Mouse (Mus musculus) intestine, postnatal 0 days (tissue): Measurements from ENCODE around the gene Ntng1. TPM values are rescaled to one million over a fixed set of nuclear protein-coding genes. Genes with fewer than 3 reads are reported as not detected.

Experiments used
- ATAC-seq: fragments of 200-750 bp; cut with Nextera tagmentation; 2 replicates; pipeline ENCODE4 v1.8.0; 2017; ENCODE audit warnings: mild to moderate bottlenecking, moderate TSS enrichment, moderate library complexity
- H3K27ac ChIP-seq: fragments of 300-500 bp; sonication (generic); 2 replicates; pipeline ENCODE4 v1.5.1; 2014; ENCODE audit warnings: mild to moderate bottlenecking, low read depth, low read length, moderate library complexity
- H3K27me3 ChIP-seq: fragments of 300-500 bp; sonication (generic); replicated peaks from 2 replicates; pipeline ENCODE4 v1.6.1; 2014; ENCODE audit warnings: low read length, mixed read lengths; ENCODE audit not compliant: control insufficient read depth, insufficient read depth
- H3K36me3 ChIP-seq: fragments of 300-500 bp; sonication (generic); 2 replicates; pipeline ENCODE4 v1.6.1; 2014; ENCODE audit warnings: mild to moderate bottlenecking, moderate library complexity; ENCODE audit not compliant: control insufficient read depth, insufficient read depth
- H3K4me1 ChIP-seq: fragments of 300-500 bp; sonication (generic); replicated peaks from 2 replicates; pipeline ENCODE4 v1.6.1; 2014; ENCODE audit warnings: antibody characterized with exemption, low read length, mixed read lengths; ENCODE audit not compliant: control insufficient read depth, insufficient read depth
- H3K4me2 ChIP-seq: fragments of 300-500 bp; sonication (generic); replicated peaks from 2 replicates; pipeline ENCODE4 v1.6.1; 2014; ENCODE audit warnings: low read depth, mild to moderate bottlenecking, moderate library complexity
- H3K4me3 ChIP-seq: fragments of 300-500 bp; sonication (generic); 2 replicates; pipeline ENCODE4 v1.5.1; 2014; ENCODE audit warnings: low read depth, low read length
- H3K9ac ChIP-seq: fragments of 300-500 bp; sonication (generic); 2 replicates; pipeline ENCODE4 v1.6.1; 2014; ENCODE audit warnings: mild to moderate bottlenecking, low read depth, low read length
- H3K9me3 ChIP-seq: fragments of 300-500 bp; sonication (generic); 2 replicates; pipeline ENCODE4 v1.6.1; 2016; ENCODE audit warnings: mixed run types; ENCODE audit not compliant: control insufficient read depth
- CTCF ChIP-seq: sonication (generic); IDR thresholded peaks from 2 replicates; pipeline ENCODE4 v1.5.1; 2016; ENCODE audit warnings: low read depth, mild to moderate bottlenecking, control low read depth, antibody characterized with exemption, moderate library complexity
- WGBS: fragments of 180-500 bp; shearing (Covaris S2); extraction: QIAGEN DNeasy Blood & Tissue Kit; methylation state at CpG from one replicate; pipeline ENCODE4 v1.1.7; 2014; 5-methylcytosine and 5-hydroxymethylcytosine counted together
- polyA plus RNA-seq: library from polyadenylated mRNA; unstranded; fragments of >200 nt; fragmentation: Nextera tagmentation; extraction: Ambion mirVana; gene quantifications from 2 replicates; pipeline ENCODE4 v1.2.1, GENCODE M21; 2015

Ntng1 gene
- polyA plus RNA-seq, 1 experiment from 2014 or later, result 0.38 TPM

DNA sequence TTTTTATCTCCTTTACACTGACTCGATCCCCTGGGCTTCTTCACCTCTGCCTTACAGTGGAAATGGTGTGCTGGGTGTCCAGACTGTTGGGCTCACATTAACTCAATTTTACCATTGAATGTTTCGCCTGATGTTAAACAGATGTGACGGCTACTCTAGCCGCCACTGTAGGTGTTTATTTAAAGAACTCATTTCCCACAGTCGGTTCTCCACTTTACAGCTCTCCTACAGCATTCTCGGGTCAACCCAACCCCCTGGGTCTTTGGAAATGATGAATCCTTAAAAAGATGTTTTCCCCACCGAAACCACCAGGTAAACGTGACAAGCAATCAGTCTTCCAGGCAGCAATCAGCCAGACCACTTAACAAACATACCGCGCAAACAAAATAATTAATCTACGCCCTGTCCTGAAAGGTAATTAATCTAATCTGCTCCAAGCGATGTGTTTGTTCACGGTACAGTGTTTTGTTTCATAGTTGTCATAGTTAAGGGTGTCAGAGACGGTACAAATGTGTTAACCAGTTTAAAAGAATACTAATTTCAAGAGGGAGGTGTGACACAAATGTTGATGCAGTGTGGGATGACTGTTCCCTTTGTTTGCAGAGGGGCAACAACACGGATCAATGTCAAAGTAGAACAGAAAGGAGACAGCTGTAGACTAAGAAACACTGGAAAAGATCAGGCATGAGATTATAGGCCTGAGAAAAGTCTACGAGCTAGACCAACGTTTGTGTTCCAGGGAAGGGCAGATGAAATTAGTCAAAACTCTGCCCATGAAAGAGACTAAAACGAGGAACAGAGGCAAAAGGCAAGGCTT is 120.8 kb downstream of the Ntng1 start:
- Histone ChIP-seq H3K4me1 (no peaks in the 10 kb centered on the region), H3K27ac (no peak overlapping the region), H3K4me3 (no peak overlapping the region), H3K27me3 (no peaks in the 10 kb centered on the region), H3K4me2 (no peak overlapping the region), H3K9me3 (no peaks in the 10 kb centered on the region), H3K9ac (no peak overlapping the region), H3K36me3 (no peaks in the 10 kb centered on the region)
- 22% methylated on average over 18 of the region's 18 CpGs for WGBS
- ATAC-seq, result no peak
- no peak for TF ChIP-seq CTCF

DNA sequence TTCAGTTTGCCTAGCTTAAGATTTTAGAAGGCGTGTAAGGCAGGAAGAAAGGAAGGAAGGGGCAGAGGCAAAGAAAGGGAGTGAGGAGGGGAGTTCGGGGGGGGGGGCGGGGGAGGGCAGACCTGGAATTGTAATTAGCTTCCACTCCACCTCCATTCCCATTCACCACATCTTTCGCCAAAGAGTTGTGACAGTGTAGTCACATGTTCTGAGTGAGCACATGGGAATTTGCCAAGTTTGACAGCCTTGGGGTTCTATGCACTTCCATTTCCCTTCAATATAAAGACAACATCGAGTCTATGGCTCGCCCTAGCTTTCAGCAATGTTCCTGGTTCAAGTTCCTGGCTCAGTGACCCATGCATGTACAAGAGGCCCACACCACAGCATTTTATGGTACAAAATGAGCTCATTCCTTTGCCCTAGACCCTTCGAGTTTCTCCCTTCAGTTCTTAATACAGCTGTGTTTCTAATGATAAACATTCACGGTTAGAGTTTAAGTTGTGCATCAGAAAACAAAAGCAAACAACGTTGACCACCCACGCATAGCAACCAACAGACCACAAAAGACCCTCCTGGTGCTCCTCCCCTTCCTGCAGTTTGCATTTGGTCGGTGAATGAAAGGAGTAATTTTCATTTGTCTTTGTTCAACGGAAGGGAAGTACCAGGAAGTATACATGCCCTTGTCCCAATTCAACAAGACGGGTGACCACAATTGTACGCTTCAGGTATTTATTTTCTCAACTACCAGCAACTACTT is 132.8 kb downstream of the Ntng1 start:
- H3K4me1 ChIP-seq, result no peaks in the 10 kb centered on the region
- H3K4me3 ChIP-seq, result no peak overlapping the region
- WGBS, result 81% methylated on average over 14 of the region's 14 CpGs
- no peak overlapping the region for H3K9ac ChIP-seq
- H3K36me3 ChIP-seq, result no peaks in the 10 kb centered on the region
- no peak for TF ChIP-seq CTCF
- no peak for ATAC-seq
- no peak overlapping the region for H3K27ac ChIP-seq
- no peaks in the 10 kb centered on the region for H3K9me3 ChIP-seq
- no peak overlapping the region for H3K4me2 ChIP-seq
- H3K27me3 ChIP-seq, result no peaks in the 10 kb centered on the region

DNA sequence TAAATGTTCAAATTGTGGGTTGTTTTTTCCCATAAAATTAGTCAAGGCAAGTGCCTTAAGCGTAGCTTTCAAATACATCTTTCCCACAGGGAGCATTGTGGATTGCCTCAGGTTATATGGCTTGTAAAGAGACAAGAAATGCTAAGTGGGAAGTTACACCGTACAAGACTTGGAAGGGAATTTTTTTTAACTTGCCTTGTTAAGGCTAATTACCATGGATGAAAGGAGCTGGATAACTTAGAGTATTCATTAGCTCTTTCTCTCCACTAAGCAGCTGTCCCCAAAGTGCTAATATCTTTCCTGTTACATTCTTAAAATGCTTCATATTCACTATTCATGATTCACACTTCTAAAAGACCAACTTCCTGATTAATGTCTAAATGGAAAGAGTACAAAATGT is 133.4 kb downstream of the Ntng1 start:
- H3K27me3 ChIP-seq, result no peaks in the 10 kb centered on the region
- no peak for ATAC-seq
- H3K4me3 ChIP-seq, result no peak overlapping the region
- no peaks in the 10 kb centered on the region for H3K36me3 ChIP-seq
- no peak for TF ChIP-seq CTCF
- no peak overlapping the region for H3K4me2 ChIP-seq
- WGBS, result 86% methylated on average over 2 of the region's 2 CpGs
- H3K9me3 ChIP-seq, result no peaks in the 10 kb centered on the region
- H3K4me1 ChIP-seq, result no peaks in the 10 kb centered on the region
- no peak overlapping the region for H3K27ac ChIP-seq
- no peak overlapping the region for H3K9ac ChIP-seq

DNA sequence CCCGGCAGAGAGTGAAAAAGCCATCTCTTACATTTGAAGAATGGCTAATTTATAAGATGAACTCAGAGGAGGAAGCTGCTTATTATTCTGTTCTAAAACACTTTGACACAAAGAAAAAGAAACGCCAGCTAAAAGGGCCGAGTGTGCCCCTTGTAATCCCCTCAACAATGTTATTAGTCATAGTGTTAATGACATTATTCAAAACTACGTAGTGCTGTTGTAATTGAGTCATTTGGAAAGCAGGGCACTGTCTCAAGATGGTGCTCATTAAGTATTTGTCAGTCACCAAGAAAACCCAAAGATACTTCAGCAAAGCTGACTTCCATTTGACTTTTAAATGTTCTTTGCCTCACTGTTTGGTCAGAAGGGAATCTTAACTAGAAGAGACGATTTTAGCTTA is 143.5 kb downstream of the Ntng1 start:
- ATAC-seq, result no peak
- no peak for TF ChIP-seq CTCF
- H3K4me2 ChIP-seq, result no peak overlapping the region
- no peaks in the 10 kb centered on the region for H3K36me3 ChIP-seq
- 56% methylated on average over 5 of the region's 5 CpGs for WGBS
- H3K27ac ChIP-seq, result no peak overlapping the region
- H3K4me3 ChIP-seq, result no peak overlapping the region
- H3K9ac ChIP-seq, result no peak overlapping the region
- H3K27me3 ChIP-seq, result no peaks in the 10 kb centered on the region
- H3K4me1 ChIP-seq, result no peaks in the 10 kb centered on the region
- H3K9me3 ChIP-seq, result no peaks in the 10 kb centered on the region

DNA sequence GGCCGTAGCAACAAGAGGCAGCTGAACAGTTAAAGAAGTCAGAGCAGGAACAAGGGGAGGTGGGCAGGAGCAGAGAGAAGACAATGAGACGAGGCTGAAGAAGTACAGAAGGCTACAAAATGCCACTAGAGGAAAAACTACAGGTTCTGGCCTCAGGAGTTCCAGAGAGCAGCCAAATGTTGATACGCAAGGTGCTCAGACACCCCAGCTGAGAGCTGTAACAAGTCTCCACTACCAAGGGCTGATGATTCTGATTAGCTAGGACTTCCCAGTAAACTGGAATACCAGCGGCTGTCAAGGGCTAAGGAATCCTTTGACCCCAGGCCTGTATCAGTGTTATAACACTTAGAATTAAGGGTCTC is 148.2 kb downstream of the Ntng1 start:
- Histone ChIP-seq H3K27ac (no peak overlapping the region), H3K4me1 (no peaks in the 10 kb centered on the region), H3K9me3 (no peaks in the 10 kb centered on the region), H3K4me2 (no peak overlapping the region), H3K4me3 (no peak overlapping the region), H3K9ac (no peak overlapping the region), H3K36me3 (no peaks in the 10 kb centered on the region), H3K27me3 (no peaks in the 10 kb centered on the region)
- no peak for ATAC-seq
- 69% methylated on average over 4 of the region's 4 CpGs for WGBS
- no peak for TF ChIP-seq CTCF

DNA sequence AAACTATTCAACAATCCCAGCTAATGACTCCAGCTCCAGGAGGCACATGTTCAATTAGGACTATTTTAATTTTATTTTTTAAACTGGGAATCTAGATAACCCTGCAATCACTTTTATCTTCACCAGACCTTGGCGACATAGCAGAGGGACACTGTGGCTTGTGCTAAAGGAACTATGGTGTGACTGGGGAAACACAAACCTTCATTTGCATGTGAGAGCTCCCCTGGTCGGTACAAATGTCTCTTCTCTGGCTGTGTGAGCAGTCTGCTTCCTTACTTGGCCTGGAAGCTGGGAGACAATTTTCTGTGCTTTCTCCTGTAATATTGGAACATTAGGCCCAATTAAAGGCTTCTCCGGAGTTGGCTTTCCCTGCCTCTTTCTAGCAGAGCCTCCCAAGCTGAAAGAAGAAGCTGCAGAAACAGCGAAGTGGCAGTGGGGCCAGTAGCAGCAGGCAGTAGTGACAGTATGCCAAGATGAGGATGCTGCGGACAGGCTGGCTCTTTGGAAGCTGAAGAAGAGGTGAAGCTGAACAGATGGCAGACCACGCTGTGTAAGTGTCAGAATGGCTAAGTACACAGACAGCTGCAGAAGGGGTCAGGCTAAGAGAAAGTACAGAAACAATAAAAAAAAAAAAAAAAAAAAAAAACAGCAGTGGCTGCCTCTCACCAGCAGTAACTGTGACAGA is 148.7 kb downstream of the Ntng1 start:
- H3K4me1 ChIP-seq, result no peaks in the 10 kb centered on the region
- no peaks in the 10 kb centered on the region for H3K27me3 ChIP-seq
- ATAC-seq, result no peak
- H3K4me2 ChIP-seq, result no peak overlapping the region
- WGBS, result 49% methylated on average over 6 of the region's 6 CpGs
- H3K27ac ChIP-seq, result no peak overlapping the region
- TF ChIP-seq CTCF, result no peak
- H3K9ac ChIP-seq, result no peak overlapping the region
- no peaks in the 10 kb centered on the region for H3K9me3 ChIP-seq
- H3K4me3 ChIP-seq, result no peak overlapping the region
- no peaks in the 10 kb centered on the region for H3K36me3 ChIP-seq
